Mouse (Mus musculus) stomach, postnatal 0 days (tissue): Measurements from ENCODE around the gene BC025920. TPM values are rescaled to one million over a fixed set of nuclear protein-coding genes. Genes with fewer than 3 reads are reported as not detected.

ENCODE experiments used
- ATAC-seq: fragments of 200-750 bp; cut with Nextera tagmentation; 2 replicates; pipeline ENCODE4 v1.8.0; 2017; ENCODE audit not compliant: low FRiP score, low TSS enrichment
- DNase-seq: peaks from one replicate; pipeline ENCODE4 v3.0.0-alpha.2; 2016; ENCODE audit warnings: low spot score
- H3K27ac ChIP-seq: fragments of 300-500 bp; sonication (generic); replicated peaks from 2 replicates; pipeline ENCODE4 v1.5.1; 2014; ENCODE audit warnings: mild to moderate bottlenecking, control low read depth
- H3K27me3 ChIP-seq: fragments of 300-500 bp; sonication (generic); 2 replicates; pipeline ENCODE4 v1.6.1; 2014; ENCODE audit warnings: low read length; ENCODE audit not compliant: control insufficient read depth, insufficient read depth
- H3K36me3 ChIP-seq: fragments of 300-500 bp; sonication (generic); 2 replicates; pipeline ENCODE4 v1.6.1; 2014; ENCODE audit warnings: low read length, mixed read lengths; ENCODE audit not compliant: control insufficient read depth, insufficient read depth
- H3K4me1 ChIP-seq: fragments of 300-500 bp; sonication (generic); replicated peaks from 2 replicates; pipeline ENCODE4 v1.6.1; 2014; ENCODE audit warnings: antibody characterized with exemption; ENCODE audit not compliant: control insufficient read depth, insufficient read depth
- H3K4me2 ChIP-seq: fragments of 300-500 bp; sonication (generic); replicated peaks from 2 replicates; pipeline ENCODE4 v1.6.1; 2014; ENCODE audit warnings: low read depth, mild to moderate bottlenecking, control low read depth, moderate library complexity
- H3K4me3 ChIP-seq: fragments of 300-500 bp; sonication (generic); 2 replicates; pipeline ENCODE4 v1.5.1; 2014; ENCODE audit warnings: low read depth, low read length, control low read depth
- H3K9ac ChIP-seq: fragments of 300-500 bp; sonication (generic); 2 replicates; pipeline ENCODE4 v1.6.1; 2014; ENCODE audit warnings: mild to moderate bottlenecking, low read length, control low read depth, mixed read lengths
- H3K9me3 ChIP-seq: fragments of 300-500 bp; sonication (generic); 2 replicates; pipeline ENCODE4 v1.6.1; 2016; ENCODE audit warnings: low read length; ENCODE audit not compliant: control insufficient read depth
- CTCF ChIP-seq: IDR thresholded peaks from 2 replicates; pipeline ENCODE4 v1.5.1; 2016; ENCODE audit warnings: antibody characterized with exemption, low read depth, mild to moderate bottlenecking, moderate library complexity
- EP300 ChIP-seq: optimal IDR thresholded peaks from 2 replicates; pipeline ENCODE3; 2016; ENCODE audit warnings: antibody characterized with exemption
- WGBS: fragments of 180-500 bp; shearing (Covaris S2); extraction: QIAGEN DNeasy Blood & Tissue Kit; methylation state at CpG from one replicate; pipeline ENCODE4 v1.1.7; 2014; 5-methylcytosine and 5-hydroxymethylcytosine counted together
- polyA plus RNA-seq: library from polyadenylated mRNA; unstranded; fragments of >200 nt; fragmentation: Nextera tagmentation; extraction: Ambion mirVana; gene quantifications from 2 replicates; pipeline ENCODE4 v1.2.1, GENCODE M21; 2015

Gene BC025920
- polyA plus RNA-seq, 1 experiment from 2014 or later: 0.35 TPM

DNA sequence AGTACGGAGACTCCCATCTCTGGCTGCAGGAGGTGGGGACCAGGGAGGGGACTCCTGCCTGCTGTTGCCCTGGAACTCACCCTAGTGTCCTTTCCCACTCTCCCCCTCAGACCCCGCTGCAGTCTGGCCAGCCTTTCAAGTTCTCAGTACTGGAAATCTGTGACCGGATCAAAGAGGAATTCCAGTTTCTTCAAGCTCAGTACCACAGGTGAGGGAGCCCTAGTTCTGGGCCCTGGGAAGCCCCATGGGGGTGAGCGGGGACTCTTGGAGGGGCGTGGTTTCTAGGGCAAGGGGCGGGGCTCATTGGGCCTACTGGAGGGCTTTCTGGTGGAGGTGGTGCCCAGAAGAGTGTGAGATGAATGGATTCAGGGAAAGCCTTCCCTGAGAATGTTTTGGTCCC lies 30.4 kb upstream of the BC025920 start:
- ATAC-seq: no peak
- Histone ChIP-seq H3K9me3 (no peaks in the 10 kb centered on the region), H3K4me3 (peak overlapping the region; percentile 61), H3K4me2 (peak overlapping the region; percentile 91), H3K9ac (peak overlapping the region; percentile 68), H3K27me3 (no peaks in the 10 kb centered on the region), H3K27ac (no peak overlapping the region), H3K36me3 (no peaks in the 10 kb centered on the region), H3K4me1 (peaks cover 10% of the 10 kb centered on the region)
- WGBS: 2% methylated on average over 6 of the region's 6 CpGs
- no peak for DNase-seq
- TF ChIP-seq CTCF: no peak
- no peak for TF ChIP-seq EP300

DNA sequence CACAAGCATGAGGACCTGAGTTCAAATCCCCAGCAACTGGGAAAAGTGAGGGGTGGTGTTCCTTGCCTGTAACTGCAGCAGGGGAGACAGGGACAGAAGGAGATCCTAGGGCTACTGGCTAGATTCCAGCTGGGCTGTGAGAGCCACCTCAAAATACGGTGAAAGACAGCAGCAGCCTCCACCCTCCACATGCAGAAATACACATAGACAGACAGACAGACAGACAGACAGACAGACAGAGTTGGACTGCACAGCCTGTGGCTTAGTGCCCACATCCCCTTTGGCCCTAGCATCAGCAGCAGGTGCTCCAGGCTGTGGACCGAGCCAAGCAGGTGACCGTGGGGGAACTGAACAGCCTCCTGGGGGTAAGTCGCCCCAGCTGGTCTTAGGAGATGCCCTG lies 26.1 kb upstream of the BC025920 start:
- DNase-seq: no peak
- H3K4me2 ChIP-seq: no peak overlapping the region
- WGBS: 76% methylated on average over 4 of the region's 4 CpGs
- TF ChIP-seq EP300 (no peak), CTCF (no peak)
- no peak overlapping the region for H3K9ac ChIP-seq
- no peak for ATAC-seq
- H3K36me3 ChIP-seq: no peaks in the 10 kb centered on the region
- no peaks in the 10 kb centered on the region for H3K27me3 ChIP-seq
- H3K4me1 ChIP-seq: peaks cover 4% of the 10 kb centered on the region; the same call in 1 of the 2 replicates
- no peak overlapping the region for H3K4me3 ChIP-seq
- no peak overlapping the region for H3K27ac ChIP-seq
- H3K9me3 ChIP-seq: no peaks in the 10 kb centered on the region

- H3K4me2 ChIP-seq: no peak overlapping the region
- no peaks in the 10 kb centered on the region for H3K9me3 ChIP-seq
- H3K36me3 ChIP-seq: no peaks in the 10 kb centered on the region
- whole genome bisulfite sequencing: 63% methylated on average over 23 of the region's 25 CpGs
- DNase-seq (no peak), ATAC-seq (no peak)
- peak; percentile 50 for TF ChIP-seq CTCF
- TF ChIP-seq EP300: no peak
- H3K4me1 ChIP-seq: peaks cover 2% of the 10 kb centered on the region; the same call in 1 of the 2 replicates
- H3K27ac ChIP-seq: no peak overlapping the region
- no peak overlapping the region for H3K4me3 ChIP-seq
- no peak overlapping the region for H3K9ac ChIP-seq
- H3K27me3 ChIP-seq: no peaks in the 10 kb centered on the region
Measured at GRCm38 (mm10) chr10:81580441-81581070, 25.5 kb upstream of the BC025920 start.

GRCm38 (mm10) chr10:81583347-81583746 lies 22.7 kb upstream of the BC025920 start:
- ATAC-seq: no peak
- H3K36me3 ChIP-seq: no peaks in the 10 kb centered on the region
- H3K9ac ChIP-seq: no peak overlapping the region
- H3K4me3 ChIP-seq: no peak overlapping the region
- no peak for TF ChIP-seq EP300
- no peak for DNase-seq
- H3K9me3 ChIP-seq: no peaks in the 10 kb centered on the region
- no peaks in the 10 kb centered on the region for H3K27me3 ChIP-seq
- H3K4me1 ChIP-seq: no peaks in the 10 kb centered on the region
- no peak overlapping the region for H3K4me2 ChIP-seq
- 57% methylated on average over 6 of the region's 6 CpGs for WGBS
- H3K27ac ChIP-seq: no peak overlapping the region

GRCm38 (mm10) chr10:81588739-81589138 lies 17.3 kb upstream of the BC025920 start:
- no peak for TF ChIP-seq EP300
- TF ChIP-seq CTCF: no peak
- Histone ChIP-seq H3K27me3 (no peaks in the 10 kb centered on the region), H3K9me3 (no peaks in the 10 kb centered on the region), H3K27ac (no peak overlapping the region), H3K9ac (no peak overlapping the region), H3K4me1 (no peaks in the 10 kb centered on the region), H3K36me3 (no peaks in the 10 kb centered on the region), H3K4me2 (no peak overlapping the region), H3K4me3 (no peak overlapping the region)
- DNase-seq: no peak
- 70% methylated on average over 7 of the region's 7 CpGs for WGBS
- ATAC-seq: no peak

- TF ChIP-seq CTCF (no peak), EP300 (no peak)
- Histone ChIP-seq H3K9ac (no peak overlapping the region), H3K36me3 (no peaks in the 10 kb centered on the region), H3K9me3 (no peaks in the 10 kb centered on the region), H3K4me2 (no peak overlapping the region), H3K27me3 (no peaks in the 10 kb centered on the region), H3K27ac (no peak overlapping the region), H3K4me1 (0 out of 2 replicates have a peak, but pooled peaks cover 2% of the 10 kb centered on the region), H3K4me3 (no peak overlapping the region)
- 42% methylated on average over 9 of the region's 9 CpGs for WGBS
- ATAC-seq: peak; percentile 11; the same call in 1 of the 2 replicates
- DNase-seq: peak; percentile 35
Measured at GRCm38 (mm10) chr10:81591846-81592245, 14.2 kb upstream of the BC025920 start.
